Mouse (Mus musculus) kidney, adult 2 months (tissue): ENCODE results near the gene Foxj1.

Experiments
- CTCF ChIP-seq: fragments of 200-500 bp; conservative IDR thresholded peaks from 2 replicates; pipeline ENCODE4 v1.5.1; 2011; ENCODE audit warnings: low read depth, mild to moderate bottlenecking, control low read depth, low read length, moderate library complexity, mixed read lengths; ENCODE audit not compliant: insufficient read depth, insufficient read length
- POLR2A ChIP-seq: fragments of 200-500 bp; IDR thresholded peaks from one replicate; pipeline ENCODE4 v1.6.1; 2011; ENCODE audit warnings: low read depth, low read length, control low read depth

- TF ChIP-seq POLR2A (no peak), CTCF (peak; percentile 65)
Measured at GRCm38 (mm10) chr11:116335244-116336036, at the start of gene Foxj1.
